Comparison of ENCODE assay signal across 11 mouse cellular contexts in genomic region chr13:5724364-5724763, GRCm38 (mm10).
DNase-seq lines count a peak whose midpoint lies in the region; ATAC-seq and TF ChIP-seq lines count a peak whose summit lies in the region.
"Had no signal": no experiment of that assay in that cellular context is flagged by ENCODE, and none has a peak within 500 bp of the region (broad histone marks: within the 10 kb centered on the region; RNA-seq: fewer than 3 reads in every experiment).

No protein-coding gene starts in this region.

- no peaks in the 10 kb centered on the region for H3K9me3 ChIP-seq in limb, embryonic 11.5 days (ENCODE audit: control insufficient read depth, low read length)
- no peaks in the 10 kb centered on the region for H3K9me3 ChIP-seq in limb, embryonic 10.5 days (replicated peaks)
- no peaks in the 10 kb centered on the region for H3K9me3 ChIP-seq in G1E (replicated peaks)
- no peaks in the 10 kb centered on the region for H3K9me3 ChIP-seq in limb, embryonic 14.5 days (ENCODE audit: control insufficient read depth, low read length)
- H3K9me3 ChIP-seq: forebrain, embryonic 10.5 days had no signal

- 50% methylated on average over 1 of the region's 1 CpGs for WGBS in limb, embryonic 11.5 days
- 62% methylated on average over 1 of the region's 1 CpGs for WGBS in limb, embryonic 10.5 days
- 59% methylated on average over 1 of the region's 1 CpGs for WGBS in limb, embryonic 14.5 days

- H3K4me2 ChIP-seq in limb, embryonic 11.5 days (ENCODE audit: low read depth, severe bottlenecking) = no peak overlapping the region
- H3K4me2 ChIP-seq in limb, embryonic 14.5 days (replicated peaks; ENCODE audit: low read depth, low read length, severe bottlenecking) = no peak overlapping the region

- H3K4me3 ChIP-seq in limb, embryonic 11.5 days (ENCODE audit: low read depth, low read length) = no peak overlapping the region
- H3K4me3 ChIP-seq in limb, embryonic 10.5 days = no peak overlapping the region
- no peak overlapping the region for H3K4me3 ChIP-seq in G1E (ENCODE audit: low read depth, low read length)
- H3K4me3 ChIP-seq in limb, embryonic 14.5 days (replicated peaks; ENCODE audit: low read length) = no peak overlapping the region
- H3K4me3 ChIP-seq: forebrain, embryonic 10.5 days had no signal

- H3K4me1 ChIP-seq in limb, embryonic 11.5 days (ENCODE audit: control insufficient read depth, insufficient read depth, low read length) = no peaks in the 10 kb centered on the region
- no peaks in the 10 kb centered on the region for H3K4me1 ChIP-seq in limb, embryonic 10.5 days
- peaks cover 6% of the 10 kb centered on the region for H3K4me1 ChIP-seq in G1E (ENCODE audit: insufficient read depth, low read depth, low read length)
- H3K4me1 ChIP-seq in limb, embryonic 14.5 days (ENCODE audit: control insufficient read depth, insufficient read depth, low read length) = no peaks in the 10 kb centered on the region

- DNase-seq in limb, embryonic 11.5 days (ENCODE audit: low spot score) = peak; percentile 22
- DNase-seq in limb, embryonic 10.5 days (ENCODE audit: low spot score) = no peak
- DNase-seq in G1E (ENCODE audit: low spot score) = peak; percentile 4
- DNase-seq in limb, embryonic 14.5 days (ENCODE audit: low spot score) = peak; percentile 53
- DNase-seq in B cell, adult 2 months = no peak
- DNase-seq in urinary bladder, postnatal 25 days (ENCODE audit: low spot score) = no peak
- DNase-seq: cerebellum, adult 18-20 months; kidney, adult 8-10 months had no signal

- H3K9ac ChIP-seq in limb, embryonic 11.5 days (ENCODE audit: low read length) = no peak overlapping the region
- H3K9ac ChIP-seq in limb, embryonic 14.5 days (ENCODE audit: low read depth, low read length, severe bottlenecking) = no peak overlapping the region

- no peaks in the 10 kb centered on the region for H3K27me3 ChIP-seq in limb, embryonic 11.5 days (ENCODE audit: control insufficient read depth, insufficient read depth, low read length)
- H3K27me3 ChIP-seq in limb, embryonic 10.5 days (ENCODE audit: low read depth, poor library complexity, severe bottlenecking) = no peaks in the 10 kb centered on the region
- H3K27me3 ChIP-seq in G1E (ENCODE audit: insufficient read depth, low read length) = no peaks in the 10 kb centered on the region
- no peaks in the 10 kb centered on the region for H3K27me3 ChIP-seq in limb, embryonic 14.5 days (ENCODE audit: control insufficient read depth, insufficient read depth, low read length)

- ATAC-seq in limb, embryonic 11.5 days (ENCODE audit: insufficient number of reproducible peaks, low FRiP score, low TSS enrichment, low read depth) = no peak
- no peak for ATAC-seq in G1E (ENCODE audit: extremely low read depth, insufficient number of reproducible peaks, low FRiP score, poor library complexity, severe bottlenecking)
- peak; percentile 47; the same call in 1 of the 2 replicates for ATAC-seq in common myeloid progenitor, adult 5-6 weeks (replicated peaks; ENCODE audit: low read depth, poor library complexity, severe bottlenecking)
- no peak for ATAC-seq in limb, embryonic 14.5 days (ENCODE audit: low FRiP score, low read depth)
- ATAC-seq in erythroblast, adult 5-6 weeks (replicated peaks; ENCODE audit: low FRiP score, poor library complexity, severe bottlenecking) = no peak

- TF ChIP-seq POLR2A in limb, embryonic 14.5 days (IDR thresholded peaks at IDR 0.05; ENCODE audit: borderline replicate concordance, extremely low read depth, insufficient read depth, insufficient read length) = no peak

- no peak overlapping the region for H3K27ac ChIP-seq in limb, embryonic 11.5 days (replicated peaks; ENCODE audit: low read depth, low read length)
- no peak overlapping the region for H3K27ac ChIP-seq in limb, embryonic 10.5 days
- H3K27ac ChIP-seq in limb, embryonic 14.5 days (replicated peaks; ENCODE audit: low read depth, low read length) = no peak overlapping the region
- H3K27ac ChIP-seq: forebrain, embryonic 10.5 days had no signal

- no peak for TF ChIP-seq CTCF in G1E (IDR thresholded peaks at IDR 0.05; ENCODE audit: low read depth, low read length)

- no peaks in the 10 kb centered on the region for H3K36me3 ChIP-seq in limb, embryonic 11.5 days (ENCODE audit: control insufficient read depth, insufficient read depth, low read length)
- H3K36me3 ChIP-seq in limb, embryonic 10.5 days = no peaks in the 10 kb centered on the region
- no peaks in the 10 kb centered on the region for H3K36me3 ChIP-seq in G1E (replicated peaks)
- no peaks in the 10 kb centered on the region for H3K36me3 ChIP-seq in limb, embryonic 14.5 days (ENCODE audit: control insufficient read depth, insufficient read depth, low read length)
- H3K36me3 ChIP-seq: forebrain, embryonic 10.5 days had no signal

Comparison
In these comparisons a context has a peak if more than half of its experiments do, and no peak if none do; other contexts are left out.
1. DNase-seq: peak in limb, embryonic 11.5 days (single experiment), G1E (single experiment) and limb, embryonic 14.5 days (single experiment); none in limb, embryonic 10.5 days (single experiment), B cell, adult 2 months (0 of 2) and urinary bladder, postnatal 25 days (single experiment).